Mouse (Mus musculus): ENCODE measurements at regions not wholly inside any gene's neighbourhood (a gene's known extent, or its start where the extent isn't known, plus 50 kb on each side); places are given as distances from the start of the nearest gene placed in this dataset.

DNA sequence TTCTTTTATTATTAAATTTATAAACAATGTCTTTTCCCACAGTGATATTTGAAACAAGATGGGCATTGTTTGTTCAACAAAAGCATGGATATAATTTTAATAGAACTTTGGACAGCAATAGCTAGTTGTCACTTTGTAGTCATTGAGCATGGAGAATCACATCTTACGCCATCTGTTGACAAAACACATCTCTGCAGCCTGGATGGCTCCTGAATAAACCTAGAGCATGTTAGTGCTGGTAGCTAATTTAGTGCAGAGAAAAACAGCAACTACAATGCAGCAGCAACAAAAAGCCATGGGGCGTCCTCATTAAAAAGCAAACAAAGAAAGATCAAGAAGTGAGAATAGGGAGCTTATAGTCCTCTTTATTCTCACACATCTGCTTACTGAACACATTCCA, 900.9 kb upstream of the Cdh7 start:
- Histone ChIP-seq H3K4me3 (ENCODE audit: low read depth, low read length) (no peak overlapping the region), H3K4me1 (ENCODE audit: control insufficient read depth, insufficient read depth, low read length) (no peaks in the 10 kb centered on the region), H3K4me2 (ENCODE audit: low read depth, low read length) (no peak overlapping the region), H3K27ac (replicated peaks; ENCODE audit: low read depth, low read length) (no peak overlapping the region), H3K27me3 (replicated peaks; ENCODE audit: control insufficient read depth, insufficient read depth, low read length) (no peaks in the 10 kb centered on the region), H3K9ac (ENCODE audit: low read depth, low read length) (no peak overlapping the region), H3K36me3 (ENCODE audit: control insufficient read depth, insufficient read depth, low read length) (no peaks in the 10 kb centered on the region), H3K9me3 (ENCODE audit: control insufficient read depth, low read length) (no peaks in the 10 kb centered on the region)
- no peak for ATAC-seq (ENCODE audit: low read depth)
- DNase-seq (ENCODE audit: low spot score) = no peak
- 76% methylated on average over 2 of the region's 2 CpGs for WGBS

DNA sequence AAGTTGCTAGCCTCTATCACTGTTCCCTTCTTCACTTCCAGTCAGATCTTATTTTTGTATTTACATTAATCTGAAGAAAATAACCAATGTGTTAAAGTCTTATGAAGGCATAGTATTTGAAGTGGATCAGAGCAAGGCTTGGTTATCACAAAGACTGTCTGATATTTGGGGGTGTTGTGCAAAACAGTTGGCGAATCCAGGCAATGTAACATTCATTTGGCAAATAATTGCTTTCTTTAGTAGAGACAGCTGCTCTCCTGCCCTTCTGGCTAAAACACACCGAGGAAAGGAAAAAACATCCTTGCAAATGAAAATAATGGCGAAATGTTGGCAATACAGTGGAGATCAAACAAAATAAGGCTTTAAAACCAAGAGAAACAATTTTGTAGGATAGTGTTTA, 896.1 kb upstream of the Cdh7 start:
- ATAC-seq (ENCODE audit: low read depth) (no peak), DNase-seq (ENCODE audit: low spot score) (no peak)
- H3K4me3 ChIP-seq (ENCODE audit: low read depth, low read length) = no peak overlapping the region
- H3K27ac ChIP-seq (replicated peaks; ENCODE audit: low read depth, low read length) = no peak overlapping the region
- WGBS = 73% methylated on average over 3 of the region's 3 CpGs
- no peaks in the 10 kb centered on the region for H3K9me3 ChIP-seq (ENCODE audit: control insufficient read depth, low read length)
- H3K27me3 ChIP-seq (replicated peaks; ENCODE audit: control insufficient read depth, insufficient read depth, low read length) = no peaks in the 10 kb centered on the region
- H3K9ac ChIP-seq (ENCODE audit: low read depth, low read length) = no peak overlapping the region
- no peaks in the 10 kb centered on the region for H3K36me3 ChIP-seq (ENCODE audit: control insufficient read depth, insufficient read depth, low read length)
- H3K4me1 ChIP-seq (ENCODE audit: control insufficient read depth, insufficient read depth, low read length) = no peaks in the 10 kb centered on the region
- no peak overlapping the region for H3K4me2 ChIP-seq (ENCODE audit: low read depth, low read length)

DNA sequence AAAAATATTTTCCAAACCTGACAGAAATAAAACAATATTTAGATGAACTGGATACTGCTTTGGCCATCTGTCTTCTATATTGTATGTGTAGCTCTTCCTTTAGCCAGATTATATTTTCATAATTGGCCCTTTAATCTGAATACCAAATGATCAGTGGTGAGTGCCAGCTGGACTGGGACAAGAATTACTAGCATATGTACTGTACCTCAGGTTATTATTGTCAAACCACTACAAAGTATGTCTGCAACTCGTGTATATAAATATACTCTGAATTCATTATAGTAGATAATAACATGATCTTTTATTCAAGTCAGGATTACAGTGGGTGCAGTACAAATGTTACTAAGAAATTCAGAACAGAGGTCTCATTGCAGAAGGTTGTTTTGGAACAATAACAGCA, 877.2 kb upstream of the Cdh7 start:
- Histone ChIP-seq H3K9me3 (ENCODE audit: control insufficient read depth, low read length) (no peaks in the 10 kb centered on the region), H3K4me3 (ENCODE audit: low read depth, low read length) (no peak overlapping the region), H3K27me3 (replicated peaks; ENCODE audit: control insufficient read depth, insufficient read depth, low read length) (no peaks in the 10 kb centered on the region), H3K9ac (ENCODE audit: low read depth, low read length) (no peak overlapping the region), H3K36me3 (ENCODE audit: control insufficient read depth, insufficient read depth, low read length) (no peaks in the 10 kb centered on the region), H3K4me1 (ENCODE audit: control insufficient read depth, insufficient read depth, low read length) (no peaks in the 10 kb centered on the region), H3K27ac (replicated peaks; ENCODE audit: low read depth, low read length) (no peak overlapping the region), H3K4me2 (ENCODE audit: low read depth, low read length) (no peak overlapping the region)
- 24% methylated on average over 1 of the region's 1 CpGs for WGBS
- ATAC-seq (ENCODE audit: low read depth) (no peak), DNase-seq (ENCODE audit: low spot score) (peak; percentile 15)
